Mouse (Mus musculus) forebrain, postnatal 0 days (tissue): ENCODE measurements around the gene Eno3. TPM values are rescaled to one million over a fixed set of nuclear protein-coding genes. Genes with fewer than 3 reads are reported as not detected.

Experiments
- ATAC-seq: fragments of 200-750 bp; cut with Nextera tagmentation; 2 replicates; pipeline ENCODE4 v1.8.0; 2017; ENCODE audit warnings: mild to moderate bottlenecking, moderate library complexity
- DNase-seq: peaks from one replicate; pipeline ENCODE4 v3.0.0-alpha.2; 2015
- H3K27ac ChIP-seq: fragments of 300-500 bp; sonication (generic); 2 replicates; pipeline ENCODE4 v1.5.1; 2014; ENCODE audit warnings: low read depth, mild to moderate bottlenecking, antibody characterized with exemption, low read length, moderate library complexity, mixed read lengths
- H3K27me3 ChIP-seq: fragments of 300-500 bp; sonication (generic); 2 replicates; pipeline ENCODE4 v1.6.1; 2014; ENCODE audit warnings: mild to moderate bottlenecking, low read length, mixed read lengths; ENCODE audit not compliant: insufficient read depth
- H3K36me3 ChIP-seq: fragments of 300-500 bp; sonication (generic); 2 replicates; pipeline ENCODE4 v1.6.1; 2014; ENCODE audit warnings: mild to moderate bottlenecking, moderate library complexity; ENCODE audit not compliant: insufficient read depth
- H3K4me1 ChIP-seq: fragments of 300-500 bp; sonication (generic); 2 replicates; pipeline ENCODE4 v1.6.1; 2014; ENCODE audit warnings: antibody characterized with exemption; ENCODE audit not compliant: insufficient read depth
- H3K4me2 ChIP-seq: fragments of 300-500 bp; sonication (generic); 2 replicates; pipeline ENCODE4 v1.6.1; 2014; ENCODE audit warnings: low read depth, mild to moderate bottlenecking, moderate library complexity
- H3K4me3 ChIP-seq: fragments of 300-500 bp; sonication (generic); 2 replicates; pipeline ENCODE4 v1.5.1; 2014; ENCODE audit warnings: low read depth, low read length, mixed read lengths
- H3K9ac ChIP-seq: fragments of 300-500 bp; sonication (generic); 2 replicates; pipeline ENCODE4 v1.6.1; 2014; ENCODE audit warnings: mild to moderate bottlenecking
- H3K9me3 ChIP-seq: fragments of 300-500 bp; sonication (generic); 2 replicates; pipeline ENCODE4 v1.6.1; 2016; ENCODE audit warnings: low read length
- CTCF ChIP-seq: sonication (generic); IDR thresholded peaks from 2 replicates; pipeline ENCODE4 v1.5.1; 2016; ENCODE audit warnings: antibody characterized with exemption, control low read depth, low read depth
- WGBS: fragments of 180-500 bp; shearing (Covaris S2); extraction: QIAGEN DNeasy Blood & Tissue Kit; methylation state at CpG from one replicate; pipeline ENCODE4 v1.1.7; 2014; 5-methylcytosine and 5-hydroxymethylcytosine counted together
- microRNA-seq, 2 experiments: library from miRNA; unstranded; fragments of <30 nt; microRNA quantifications; one replicate each; pipeline ENCODE4; 2016
- polyA plus RNA-seq: library from polyadenylated mRNA; unstranded; fragments of >200 nt; fragmentation: Nextera tagmentation; extraction: Ambion mirVana; gene quantifications from 2 replicates; pipeline ENCODE4 v1.2.1, GENCODE M21; 2015
- total RNA-seq: library from RNA; depleted of rRNA; stranded (reverse); fragments of >200 nt; gene quantifications from 2 replicates; pipeline ENCODE4 v1.2.3, GENCODE M21; 2014; rRNA removed

The Eno3 gene
- total and polyA plus RNA-seq, 2 experiments from 2014 or later = 5.5 to 14.6 TPM

DNA sequence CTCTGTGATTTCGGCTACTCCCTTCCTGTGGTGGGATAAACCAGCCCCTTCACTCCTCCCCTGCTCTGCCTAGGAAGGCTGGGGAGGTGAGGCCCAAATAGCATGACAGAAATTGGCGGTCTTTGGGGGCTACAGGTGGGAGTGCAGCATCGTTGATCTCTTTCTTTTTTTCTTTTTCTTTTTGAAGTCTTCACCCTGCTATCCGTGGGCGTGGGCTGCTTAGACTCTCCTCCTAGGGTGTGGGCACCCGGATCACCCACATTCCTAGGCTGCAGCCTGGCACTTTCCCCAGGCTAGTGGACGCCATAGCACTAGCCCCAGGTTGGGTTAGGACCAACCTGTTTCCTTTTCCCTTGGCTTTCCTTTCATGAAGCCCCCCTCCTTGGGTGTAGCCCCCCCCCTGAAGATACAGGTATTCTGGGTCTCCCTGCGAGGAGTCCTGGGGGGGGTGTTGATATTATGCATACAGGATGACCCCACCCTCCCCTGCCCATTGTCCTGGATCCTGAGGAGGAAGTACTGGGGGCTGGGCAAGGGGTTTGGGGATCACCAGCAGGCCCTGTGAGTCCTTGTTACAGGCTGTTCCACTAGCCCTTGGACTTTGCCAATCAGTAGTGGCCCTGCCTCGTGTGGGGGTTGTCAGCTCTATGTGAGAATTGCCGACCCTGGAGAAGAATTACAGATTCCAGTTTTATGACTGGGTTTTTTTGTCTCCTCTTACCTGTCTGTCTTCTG is 44.4 kb downstream of the Eno3 start:
- no peak overlapping the region for H3K27ac ChIP-seq
- no peaks in the 10 kb centered on the region for H3K27me3 ChIP-seq
- H3K4me1 ChIP-seq = peaks cover 8% of the 10 kb centered on the region; the same call in 1 of the 2 replicates
- H3K4me3 ChIP-seq = peak overlapping the region; percentile 91
- WGBS = 9% methylated on average over 10 of the region's 10 CpGs
- no peaks in the 10 kb centered on the region for H3K9me3 ChIP-seq
- ATAC-seq (no peak), DNase-seq (no peak)
- TF ChIP-seq CTCF = no peak
- peak overlapping the region; percentile 80 for H3K9ac ChIP-seq
- peaks cover 35% of the 10 kb centered on the region for H3K36me3 ChIP-seq
- peak overlapping the region; percentile 90 for H3K4me2 ChIP-seq

DNA sequence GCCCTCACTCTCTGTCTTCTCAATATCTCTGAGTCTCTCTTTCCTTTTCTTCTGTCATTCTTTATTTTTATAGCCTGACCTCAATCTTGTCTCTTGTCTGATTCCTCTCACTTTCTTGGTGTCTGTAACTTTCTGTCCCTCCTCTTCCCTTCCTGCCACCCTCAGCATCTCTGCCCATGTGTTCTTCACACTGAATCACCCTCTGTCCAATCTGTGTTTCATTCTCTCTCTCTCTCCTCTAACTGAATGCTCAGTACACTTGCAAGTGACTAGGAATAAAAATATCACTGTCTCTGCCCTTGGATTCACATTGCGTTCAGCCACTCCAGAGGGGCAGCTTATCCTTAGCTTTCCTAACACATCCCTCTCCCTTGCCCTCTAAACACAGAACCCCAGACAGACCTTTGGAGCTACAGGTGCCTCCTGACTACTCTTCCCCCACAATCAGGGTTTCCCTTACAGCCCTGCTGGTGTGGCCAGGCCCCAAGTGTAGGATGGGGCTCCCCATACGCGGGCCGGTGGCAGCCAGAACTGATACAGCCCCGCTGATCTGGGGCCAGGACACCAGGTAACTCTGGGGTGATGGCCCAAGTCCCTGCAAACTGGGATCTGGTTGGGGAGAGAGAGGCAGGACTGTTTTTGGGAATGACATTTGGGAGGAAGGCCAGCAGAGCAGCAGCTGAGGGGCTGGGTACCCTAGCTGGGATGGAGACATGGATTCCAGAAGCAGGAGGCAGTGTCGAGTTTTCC is 45.2 kb downstream of the Eno3 start:
- no peaks in the 10 kb centered on the region for H3K9me3 ChIP-seq
- WGBS = 82% methylated on average over 6 of the region's 6 CpGs
- peak overlapping the region; percentile 80; the same call in 1 of the 2 replicates for H3K9ac ChIP-seq
- no peak for TF ChIP-seq CTCF
- peaks cover 8% of the 10 kb centered on the region; the same call in 1 of the 2 replicates for H3K4me1 ChIP-seq
- H3K36me3 ChIP-seq = peaks cover 43% of the 10 kb centered on the region
- no peak overlapping the region for H3K4me3 ChIP-seq
- H3K27me3 ChIP-seq = no peaks in the 10 kb centered on the region
- H3K27ac ChIP-seq = no peak overlapping the region
- H3K4me2 ChIP-seq = peak overlapping the region; percentile 90
- DNase-seq (no peak), ATAC-seq (no peak)

DNA sequence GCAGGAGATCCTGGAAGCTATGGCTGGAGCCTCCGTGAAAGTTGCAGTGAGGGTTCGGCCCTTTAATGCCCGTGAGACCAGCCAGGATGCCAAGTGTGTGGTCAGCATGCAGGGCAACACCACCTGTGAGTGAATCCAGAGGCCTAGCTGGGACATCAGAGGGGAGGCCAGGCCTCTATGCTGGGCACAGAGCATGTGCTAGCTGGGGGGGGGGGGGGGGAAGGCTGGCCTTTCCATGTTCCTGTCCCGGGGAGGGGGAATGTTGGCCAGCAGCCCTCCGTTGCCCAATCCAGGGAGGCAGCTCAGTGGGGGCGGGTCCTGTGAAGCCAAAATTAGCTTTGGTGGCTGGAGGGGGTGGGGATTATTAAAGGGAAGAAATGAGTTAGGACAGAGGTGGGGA is 45.8 kb downstream of the Eno3 start:
- H3K4me3 ChIP-seq = no peak overlapping the region
- H3K9me3 ChIP-seq = no peaks in the 10 kb centered on the region
- H3K4me1 ChIP-seq = peaks cover 8% of the 10 kb centered on the region; the same call in 1 of the 2 replicates
- ATAC-seq = no peak
- 75% methylated on average over 6 of the region's 6 CpGs for WGBS
- H3K36me3 ChIP-seq = peaks cover 49% of the 10 kb centered on the region
- H3K27me3 ChIP-seq = no peaks in the 10 kb centered on the region
- H3K9ac ChIP-seq = no peak overlapping the region
- no peak for DNase-seq
- TF ChIP-seq CTCF = no peak
- H3K27ac ChIP-seq = no peak overlapping the region
- H3K4me2 ChIP-seq = no peak overlapping the region

DNA sequence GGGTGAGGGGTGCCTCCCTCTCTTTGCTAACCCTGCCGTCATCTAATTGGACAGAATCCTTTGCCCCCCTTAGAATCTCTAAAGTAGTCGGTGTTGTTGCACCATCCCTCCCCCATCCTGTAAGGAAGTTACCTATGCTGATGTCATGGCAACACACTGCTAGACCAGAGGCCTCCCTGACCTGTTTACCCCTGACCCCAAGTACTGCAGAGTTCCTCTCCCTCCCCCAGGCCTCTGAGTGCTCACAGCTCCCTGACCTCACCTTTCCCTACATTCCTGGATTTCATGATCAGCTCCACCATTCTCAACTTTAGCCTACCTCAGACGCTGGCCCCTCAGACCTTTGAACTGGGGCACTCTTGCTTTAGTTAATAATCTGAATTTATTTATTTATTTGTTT is 49.1 kb downstream of the Eno3 start:
- Histone ChIP-seq H3K9me3 (no peaks in the 10 kb centered on the region), H3K27ac (no peak overlapping the region), H3K4me1 (peaks cover 5% of the 10 kb centered on the region; the same call in 1 of the 2 replicates), H3K4me3 (no peak overlapping the region), H3K36me3 (peaks cover 68% of the 10 kb centered on the region), H3K4me2 (no peak overlapping the region), H3K27me3 (no peaks in the 10 kb centered on the region), H3K9ac (no peak overlapping the region)
- DNase-seq (no peak), ATAC-seq (no peak)
- 93% methylated on average over 3 of the region's 3 CpGs for WGBS
- no peak for TF ChIP-seq CTCF

DNA sequence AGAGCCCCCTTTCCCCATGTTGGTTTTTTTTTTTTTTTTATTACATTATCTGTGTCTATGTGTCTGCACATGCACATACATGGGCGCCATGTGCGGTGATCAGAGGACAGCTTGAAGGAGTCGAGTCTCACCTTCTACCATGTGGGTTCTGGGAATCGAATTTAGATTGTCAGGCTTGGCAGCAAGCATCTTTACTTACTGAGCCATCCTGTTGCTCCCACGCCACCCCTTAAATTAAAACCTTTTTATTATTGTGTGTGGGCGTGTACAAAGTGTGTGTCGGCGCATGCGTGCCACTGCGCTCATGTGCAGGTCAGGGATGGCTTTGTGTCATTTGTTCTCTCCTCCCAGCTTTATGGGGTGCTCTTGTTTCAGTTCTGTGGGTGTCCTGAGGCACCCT is 54.0 kb downstream of the Eno3 start:
- no peak for ATAC-seq
- H3K4me2 ChIP-seq = no peak overlapping the region
- H3K9ac ChIP-seq = no peak overlapping the region
- no peak overlapping the region for H3K27ac ChIP-seq
- DNase-seq = no peak
- H3K4me3 ChIP-seq = no peak overlapping the region
- peaks cover 67% of the 10 kb centered on the region for H3K36me3 ChIP-seq
- no peaks in the 10 kb centered on the region for H3K4me1 ChIP-seq
- no peaks in the 10 kb centered on the region for H3K9me3 ChIP-seq
- no peaks in the 10 kb centered on the region for H3K27me3 ChIP-seq
- no peak for TF ChIP-seq CTCF
- 95% methylated on average over 10 of the region's 10 CpGs for WGBS

Small RNAs within 50 kb of the gene (microRNA-seq; reads per million reads assigned to microRNA genes)
- gene Mir6925 = 0 to 0.24 reads per million in 2 experiments

Other genes starting within 250 kb of the Eno3 start
- 24.5 and 30.7 TPM in 2 replicates for gene Pelp1, start 247.2 kb upstream of the Eno3 start, total RNA-seq
- 21.0 and 31.3 TPM in 2 replicates for gene Pelp1, start 247.2 kb upstream of the Eno3 start, polyA plus RNA-seq
- 71.9 and 74.4 TPM in 2 replicates for gene Arrb2, start 224.6 kb upstream of the Eno3 start, total RNA-seq
- 39.6 and 44.9 TPM in 2 replicates for gene Arrb2, start 224.6 kb upstream of the Eno3 start, polyA plus RNA-seq
- gene Med11, start 205.3 kb upstream of the Eno3 start, total RNA-seq = 21.2 and 41.3 TPM in 2 replicates
- gene Med11, start 205.3 kb upstream of the Eno3 start, polyA plus RNA-seq = 35.3 and 35.6 TPM in 2 replicates
- 0.54 and 1.1 TPM in 2 replicates for gene Zmynd15, start 197.8 kb upstream of the Eno3 start, total RNA-seq
- 0.24 and 0.84 TPM in 2 replicates for gene Zmynd15, start 197.8 kb upstream of the Eno3 start, polyA plus RNA-seq
- gene Cxcl16, start 197.2 kb upstream of the Eno3 start, total RNA-seq = 2.2 and 2.3 TPM in 2 replicates
- 2.0 and 2.4 TPM in 2 replicates for gene Cxcl16, start 197.2 kb upstream of the Eno3 start, polyA plus RNA-seq
- gene Tm4sf5, start 152.0 kb upstream of the Eno3 start, total RNA-seq = 2.8 and 6.3 TPM in 2 replicates
- gene Tm4sf5, start 152.0 kb upstream of the Eno3 start, polyA plus RNA-seq = 7.5 and 11.6 TPM in 2 replicates
- not detected in 2 replicates for gene Vmo1, start 142.6 kb upstream of the Eno3 start, total RNA-seq
- 0.24 TPM in 1 of 2 replicates, not detected in the other for gene Vmo1, start 142.6 kb upstream of the Eno3 start, polyA plus RNA-seq
- not detected in 2 replicates for gene Gltpd2, start 138.0 kb upstream of the Eno3 start, total RNA-seq
- 0.18 and 0.25 TPM in 2 replicates for gene Gltpd2, start 138.0 kb upstream of the Eno3 start, polyA plus RNA-seq
- 428 and 451 TPM in 2 replicates for gene Psmb6, start 131.8 kb upstream of the Eno3 start, total RNA-seq
- 820 and 1,026 TPM in 2 replicates for gene Psmb6, start 131.8 kb upstream of the Eno3 start, polyA plus RNA-seq
- not detected in 2 replicates for gene Gm40193, start 124.3 kb upstream of the Eno3 start, total RNA-seq
- not detected in 2 replicates for gene Gm40193, start 124.3 kb upstream of the Eno3 start, polyA plus RNA-seq
- 33.7 and 40.5 TPM in 2 replicates for gene Pld2, start 117.1 kb upstream of the Eno3 start, total RNA-seq
- gene Pld2, start 117.1 kb upstream of the Eno3 start, polyA plus RNA-seq = 8.4 and 11.6 TPM in 2 replicates
- 63.5 and 81.2 TPM in 2 replicates for gene Mink1, start 94.3 kb upstream of the Eno3 start, total RNA-seq
- 9.5 and 15.0 TPM in 2 replicates for gene Mink1, start 94.3 kb upstream of the Eno3 start, polyA plus RNA-seq
- gene 4930544D05Rik, start 41.4 kb upstream of the Eno3 start, total RNA-seq = 0.31 and 0.48 TPM in 2 replicates
- gene 4930544D05Rik, start 41.4 kb upstream of the Eno3 start, polyA plus RNA-seq = not detected in 2 replicates
- gene Chrne, start 38.0 kb upstream of the Eno3 start, total RNA-seq = 0.92 TPM in 1 of 2 replicates, not detected in the other
- gene Chrne, start 38.0 kb upstream of the Eno3 start, polyA plus RNA-seq = 0.58 and 1.0 TPM in 2 replicates
- 0.10 TPM in 1 of 2 replicates, not detected in the other for gene Gp1ba, start 18.1 kb upstream of the Eno3 start, total RNA-seq
- gene Gp1ba, start 18.1 kb upstream of the Eno3 start, polyA plus RNA-seq = 0.08 and 0.18 TPM in 2 replicates
- 63.2 and 76.4 TPM in 2 replicates for gene Rnf167, start 10.0 kb upstream of the Eno3 start, total RNA-seq
- gene Rnf167, start 10.0 kb upstream of the Eno3 start, polyA plus RNA-seq = 102 and 109 TPM in 2 replicates
- 133 and 134 TPM in 2 replicates for gene Slc25a11, start 9.7 kb upstream of the Eno3 start, total RNA-seq
- 151 and 160 TPM in 2 replicates for gene Slc25a11, start 9.7 kb upstream of the Eno3 start, polyA plus RNA-seq
- gene Pfn1, start 2.6 kb upstream of the Eno3 start, total RNA-seq = 386 and 408 TPM in 2 replicates
- 687 and 843 TPM in 2 replicates for gene Pfn1, start 2.6 kb upstream of the Eno3 start, polyA plus RNA-seq
- 49.2 and 57.1 TPM in 2 replicates for gene Spag7, start 12.2 kb downstream of the Eno3 start, total RNA-seq
- gene Spag7, start 12.2 kb downstream of the Eno3 start, polyA plus RNA-seq = 56.6 and 116 TPM in 2 replicates
- 12.8 and 17.3 TPM in 2 replicates for gene Camta2, start 30.9 kb downstream of the Eno3 start, total RNA-seq
- gene Camta2, start 30.9 kb downstream of the Eno3 start, polyA plus RNA-seq = 11.1 and 17.7 TPM in 2 replicates
- 0.62 and 0.69 TPM in 2 replicates for gene Inca1, start 43.0 kb downstream of the Eno3 start, total RNA-seq
- gene Inca1, start 43.0 kb downstream of the Eno3 start, polyA plus RNA-seq = 1.5 and 2.1 TPM in 2 replicates
- gene Kif1c, start 43.3 kb downstream of the Eno3 start, total RNA-seq = 16.8 and 25.9 TPM in 2 replicates
- 1.1 and 1.2 TPM in 2 replicates for gene Kif1c, start 43.3 kb downstream of the Eno3 start, polyA plus RNA-seq
- gene Zfp3, start 107.0 kb downstream of the Eno3 start, total RNA-seq = 13.4 and 14.8 TPM in 2 replicates
- gene Zfp3, start 107.0 kb downstream of the Eno3 start, polyA plus RNA-seq = 13.5 and 15.1 TPM in 2 replicates
- not detected in 2 replicates for gene Scimp, start 155.4 kb downstream of the Eno3 start, total RNA-seq
- 0.15 TPM in 1 of 2 replicates, not detected in the other for gene Scimp, start 155.4 kb downstream of the Eno3 start, polyA plus RNA-seq
- gene Rabep1, start 187.6 kb downstream of the Eno3 start, total RNA-seq = 107 and 109 TPM in 2 replicates
- gene Rabep1, start 187.6 kb downstream of the Eno3 start, polyA plus RNA-seq = 81.5 and 103 TPM in 2 replicates